Mouse (Mus musculus) frontal cortex, postnatal 25 days (tissue): ENCODE data around the gene Olfr411.
A peak's percentile ranks its signal among the peaks of the same experiment; 100 is the strongest.

ENCODE experiments used
- DNase-seq, 2 experiments: peaks; one replicate each; pipeline ENCODE4 v3.0.0; 2022; ENCODE audit warnings: low spot score in 2 of 2

Gene Olfr411

GRCm38 (mm10) chr11:74352550-74352949 is at the start of gene Olfr411:
Gene Olfr411 (minus strand): TSS chr11:74352650.
- DNase-seq: no peak

- DNase-seq: no peak
Observed at GRCm38 (mm10) chr11:74402126-74402525, 49.7 kb upstream of the Olfr411 start.

GRCm38 (mm10) chr11:74395583-74395982 is 43.1 kb upstream of the Olfr411 start:
- DNase-seq: no peak

GRCm38 (mm10) chr11:74393489-74393888 is 41.0 kb upstream of the Olfr411 start:
- no peak for DNase-seq

GRCm38 (mm10) chr11:74392903-74393302 is 40.5 kb upstream of the Olfr411 start:
- DNase-seq: no peak

GRCm38 (mm10) chr11:74391899-74392298 is 39.4 kb upstream of the Olfr411 start:
- DNase-seq: no peak

GRCm38 (mm10) chr11:74387203-74387602 is 34.8 kb upstream of the Olfr411 start:
- no peak for DNase-seq

GRCm38 (mm10) chr11:74385674-74386073 is 33.2 kb upstream of the Olfr411 start:
- DNase-seq: no peak

- no peak for DNase-seq
Observed at GRCm38 (mm10) chr11:74379166-74379873, 26.9 kb upstream of the Olfr411 start.

GRCm38 (mm10) chr11:74376847-74377246 is 24.4 kb upstream of the Olfr411 start:
- DNase-seq: peak; percentile 36 to 60

- peak; percentile 81 to 88 for DNase-seq
Observed at GRCm38 (mm10) chr11:74371393-74372100, 19.1 kb upstream of the Olfr411 start.

GRCm38 (mm10) chr11:74361769-74362168 is 9.3 kb upstream of the Olfr411 start, which contains the start of gene Olfr412:
Gene Olfr412 (plus strand): TSS chr11:74362069.
- DNase-seq: no peak

- no peak for DNase-seq
Observed at GRCm38 (mm10) chr11:74337931-74338330, 14.5 kb downstream of the Olfr411 start, which contains the start of gene Olfr410. Gene Olfr410 (minus strand): TSS chr11:74338031.

GRCm38 (mm10) chr11:74328781-74329180 is 23.7 kb downstream of the Olfr411 start:
- no peak for DNase-seq

GRCm38 (mm10) chr11:74326044-74326443 is 26.4 kb downstream of the Olfr411 start:
- no peak for DNase-seq
